Mouse (Mus musculus) myocyte (in vitro differentiated cells): ENCODE results near the gene Hcn2.
A peak's percentile ranks its signal among the peaks of the same experiment; 100 is the strongest.

ENCODE experiments used
- MAX ChIP-seq: IDR thresholded peaks from one replicate; pipeline ENCODE4 v1.6.1; 2011; ENCODE audit warnings: low read depth, mild to moderate bottlenecking, control low read depth
- MYOD1 ChIP-seq, 3 experiments: IDR thresholded peaks; one replicate each; pipeline ENCODE4 v1.6.1; 2011; ENCODE audit warnings: control low read depth in 2 of 3, low read depth in 2 of 3, mild to moderate bottlenecking in 2 of 3, moderate library complexity in 1 of 3; ENCODE audit not compliant: insufficient read length in 2 of 3, control insufficient read depth in 1 of 3
- MYOG ChIP-seq, 3 experiments: IDR thresholded peaks; one replicate each; pipeline ENCODE4 v1.6.1; 2011; ENCODE audit warnings: control low read depth in 2 of 3, low read depth in 2 of 3, mild to moderate bottlenecking in 2 of 3; ENCODE audit not compliant: insufficient read length in 2 of 3, control insufficient read depth in 1 of 3, insufficient read depth in 1 of 3
- POLR2A ChIP-seq: IDR thresholded peaks from one replicate; pipeline ENCODE4 v1.6.1; 2011; ENCODE audit warnings: low read depth, mild to moderate bottlenecking, control low read depth, moderate library complexity; ENCODE audit not compliant: insufficient read length
- POLR2AphosphoS2 ChIP-seq: IDR thresholded peaks from one replicate; pipeline ENCODE4 v1.6.1; 2011; ENCODE audit warnings: low read depth, control low read depth; ENCODE audit not compliant: insufficient read length
- TCF12 ChIP-seq: IDR thresholded peaks from one replicate; pipeline ENCODE4 v1.6.1; 2011; ENCODE audit warnings: mild to moderate bottlenecking, control low read depth; ENCODE audit not compliant: poor library complexity, insufficient read depth, severe bottlenecking
- TCF3 ChIP-seq: IDR thresholded peaks from one replicate; pipeline ENCODE4 v1.6.1; 2011; ENCODE audit warnings: low read depth, control low read depth; ENCODE audit not compliant: insufficient read length
- USF1 ChIP-seq: IDR thresholded peaks from one replicate; pipeline ENCODE4 v1.6.1; 2011; ENCODE audit warnings: low read depth, mild to moderate bottlenecking, control low read depth, moderate library complexity

GRCm38 (mm10) chr10:79706406-79707094, 9.9 kb upstream of the Hcn2 start:
- TF ChIP-seq POLR2A (peak; percentile 2), MAX (no peak), USF1 (no peak), MYOD1 (IDR thresholded peaks at IDR 0.05; ENCODE audit: control insufficient read depth in 1 of 3, insufficient read length in 2 of 3, low read depth in 2 of 3) (no peak), TCF12 (no peak), MYOG (IDR thresholded peaks at IDR 0.05; ENCODE audit: control insufficient read depth in 1 of 3, insufficient read depth in 1 of 3, insufficient read length in 2 of 3, low read depth in 2 of 3) (no peak), TCF3 (no peak), POLR2AphosphoS2 (no peak)
